Mouse (Mus musculus) macrophage (primary cell): ENCODE measurements around the gene Krtap7-1. TPM values are rescaled to one million over a fixed set of nuclear protein-coding genes. Genes with fewer than 3 reads are reported as not detected.

Experiments
- H3K27ac ChIP-seq: fragments of 350-480 bp; formaldehyde crosslinking; 2 replicates; pipeline ENCODE4 v1.9.0; 2021
- H3K36me3 ChIP-seq: fragments of 350-480 bp; formaldehyde crosslinking; 2 replicates; pipeline ENCODE4 v1.9.0; 2021; ENCODE audit errors: inconsistent target
- H3K4me3 ChIP-seq: fragments of 350-480 bp; formaldehyde crosslinking; 2 replicates; pipeline ENCODE4 v1.9.0; 2021; ENCODE audit errors: inconsistent target
- H3K79me2 ChIP-seq: fragments of 350-480 bp; formaldehyde crosslinking; 2 replicates; pipeline ENCODE4 v1.9.0; 2021; ENCODE audit errors: inconsistent target
- WGBS: methylation state at CpG from one replicate; pipeline ENCODE4 v1.1.7; 2026; ENCODE audit warnings: inconsistent platforms; ENCODE audit not compliant: missing documents; 5-methylcytosine and 5-hydroxymethylcytosine counted together
- polyA plus RNA-seq: library from polyadenylated mRNA; stranded (reverse); fragments of 250-400 nt; gene quantifications from 3 replicates; pipeline ENCODE4 v1.2.4, GENCODE M21; 2018; ENCODE audit warnings: inconsistent platforms

Krtap7-1 gene
- polyA plus RNA-seq, 1 experiment from 2014 or later: not detected

- H3K79me2 ChIP-seq: no peaks in the 10 kb centered on the region
- H3K27ac ChIP-seq: no peak overlapping the region
- no peak overlapping the region for H3K4me3 ChIP-seq
- 88% methylated on average over 7 of the region's 7 CpGs for WGBS
- H3K36me3 ChIP-seq: no peaks in the 10 kb centered on the region
Measured at GRCm38 (mm10) chr16:89495394-89496153, 12.5 kb downstream of the Krtap7-1 start.

GRCm38 (mm10) chr16:89487852-89488251, 20.3 kb downstream of the Krtap7-1 start, which contains the start of gene Krtap8-1:
Gene Krtap8-1 (minus strand): TSS chr16:89487952.
- H3K4me3 ChIP-seq: no peak within 1 kb of the TSS
- 86% methylated on average over 7 of the region's 7 CpGs for WGBS
- H3K27ac ChIP-seq: no peak within 1 kb of the TSS
- H3K36me3 ChIP-seq: no peaks in the 10 kb centered on the region
- no peaks in the 10 kb centered on the region for H3K79me2 ChIP-seq

GRCm38 (mm10) chr16:89477679-89478314, 30.3 kb downstream of the Krtap7-1 start:
- Histone ChIP-seq H3K4me3 (no peak overlapping the region), H3K27ac (no peak overlapping the region), H3K36me3 (no peaks in the 10 kb centered on the region), H3K79me2 (no peaks in the 10 kb centered on the region)
- 82% methylated on average over 11 of the region's 12 CpGs for WGBS

DNA sequence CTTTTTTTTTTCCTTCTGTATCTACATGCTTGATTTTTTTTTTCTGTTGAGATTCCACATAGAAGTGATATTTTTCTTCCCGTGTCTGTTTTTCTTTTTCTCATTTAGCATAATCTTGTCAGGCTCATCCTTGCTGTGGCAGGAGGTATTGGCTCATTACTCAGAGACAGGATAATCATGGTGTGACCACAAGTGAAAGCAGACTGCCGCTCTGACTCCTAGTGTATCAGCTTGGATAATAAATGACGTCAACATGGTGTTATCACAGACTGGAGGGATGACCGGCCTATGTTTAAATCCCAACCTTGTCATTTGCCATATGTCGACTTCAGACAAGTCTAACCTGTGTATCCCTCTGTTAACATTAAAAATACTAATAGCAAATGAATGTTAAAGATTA, 46.9 kb downstream of the Krtap7-1 start:
- no peak overlapping the region for H3K4me3 ChIP-seq
- 98% methylated on average over 5 of the region's 5 CpGs for WGBS
- H3K36me3 ChIP-seq: no peaks in the 10 kb centered on the region
- no peak overlapping the region for H3K27ac ChIP-seq
- H3K79me2 ChIP-seq: no peaks in the 10 kb centered on the region

Other genes with a start within 250 kb of the Krtap7-1 start
- not detected in 3 replicates for gene Krtap21-1, start 104.5 kb downstream of the Krtap7-1 start, polyA plus RNA-seq
- gene Krtap6-2, start 88.2 kb downstream of the Krtap7-1 start, polyA plus RNA-seq: not detected in 3 replicates
- not detected in 3 replicates for gene Krtap8-1, start 20.4 kb downstream of the Krtap7-1 start, polyA plus RNA-seq
- not detected in 3 replicates for gene Krtap11-1, start 62.9 kb upstream of the Krtap7-1 start, polyA plus RNA-seq